Mouse (Mus musculus): Measurements from ENCODE around the gene Ppp1r14a.

GRCm38 (mm10) chr7:29337766-29338165, 48.7 kb downstream of the Ppp1r14a start:
- TF ChIP-seq CTCF (IDR thresholded peaks at IDR 0.05; ENCODE audit: low read depth, low read length) (no peak), GATA1 (IDR thresholded peaks at IDR 0.05; ENCODE audit: borderline replicate concordance, low read length) (no peak), TAL1 (conservative IDR thresholded peaks at IDR 0.05; ENCODE audit: low read depth, low read length) (no peak), POLR2AphosphoS5 (IDR thresholded peaks at IDR 0.05; ENCODE audit: insufficient replicate concordance, low read depth, low read length) (no peak), GATA2 (IDR thresholded peaks at IDR 0.05; ENCODE audit: borderline replicate concordance, low read depth, low read length) (no peak)
